Mouse (Mus musculus): Measurements from ENCODE around the gene Gm3676.
"Not testable (repeated sequence)": the region's sequence is repeated elsewhere in the genome, so short reads cannot be mapped to it uniquely, and the experiment has no call there.

The Gm3676 gene

GRCm38 (mm10) chr14:41646387-41646786, at the start of gene Gm3676:
Gene Gm3676, minus strand, starts transcription at chr14:41646487.
- DNase-seq (ENCODE audit: low spot score in 2 of 2), result not testable (repeated sequence)

DNA sequence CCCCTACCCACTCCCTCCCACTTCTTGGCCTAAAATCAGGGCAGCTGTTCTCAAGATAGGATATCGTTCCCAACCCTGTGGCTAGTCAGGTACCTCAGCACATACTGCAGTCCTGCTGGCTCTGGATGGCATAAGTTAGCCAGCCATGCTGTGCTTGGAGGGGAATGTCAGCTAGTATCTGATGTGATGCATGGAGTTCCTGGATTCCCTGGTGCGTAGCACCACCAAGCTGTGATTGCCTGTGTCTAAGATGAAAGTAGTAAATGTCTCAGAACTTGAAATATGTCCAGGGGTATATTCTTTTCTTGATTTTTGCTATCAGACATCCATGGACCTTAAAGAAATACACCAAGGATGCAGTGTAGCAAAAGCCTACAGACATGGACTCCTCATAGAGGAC, 1.9 kb upstream of the Gm3676 start:
- not testable (repeated sequence) for DNase-seq (ENCODE audit: low spot score in 2 of 2)

- DNase-seq (ENCODE audit: low spot score in 2 of 2), result peak in 1 of 2 experiments; percentile 58
These were observed 16.1 kb downstream of the Gm3676 start for GRCm38 (mm10) chr14:41630144-41630543.

GRCm38 (mm10) chr14:41624512-41624911, 21.8 kb downstream of the Gm3676 start, which contains the start of gene Gm3072:
Gene Gm3072, minus strand, starts transcription at chr14:41624612.
- not testable (repeated sequence) for DNase-seq (ENCODE audit: low spot score in 2 of 2)

- DNase-seq (ENCODE audit: low spot score in 2 of 2), result peak in 1 of 2 experiments; percentile 58
These were observed 23.8 kb downstream of the Gm3676 start for GRCm38 (mm10) chr14:41622535-41622934.

- DNase-seq (ENCODE audit: low spot score in 2 of 2), result peak in 1 of 2 experiments; percentile 18
These were observed 35.6 kb downstream of the Gm3676 start for GRCm38 (mm10) chr14:41610690-41611089.

GRCm38 (mm10) chr14:41600935-41601334, 45.4 kb downstream of the Gm3676 start:
- peak in 1 of 2 experiments; percentile 59 for DNase-seq (ENCODE audit: low spot score in 2 of 2)
